Mouse (Mus musculus) large intestine, adult 2 months (tissue): ENCODE data around the gene Ccdc89. TPM values are rescaled to one million over a fixed set of nuclear protein-coding genes. Genes with fewer than 3 reads are reported as not detected.

Source experiments
- DNase-seq: peaks from one replicate; pipeline ENCODE4 v3.0.0-alpha.2; 2012; ENCODE audit warnings: low read depth, low spot score
- WGBS: fragments of 180-500 bp; shearing (Covaris S2); methylation state at CpG from one replicate; pipeline ENCODE4 v1.1.7; 2018; 5-methylcytosine and 5-hydroxymethylcytosine counted together
- polyA plus RNA-seq: library from polyadenylated mRNA; depleted of rRNA; stranded (reverse); fragments of >200 nt; gene quantifications from 2 replicates; pipeline ENCODE4 v1.2.3, GENCODE M21; 2012; rRNA removed

Ccdc89 gene
- polyA plus RNA-seq, 1 experiment: 0.09 TPM

DNA sequence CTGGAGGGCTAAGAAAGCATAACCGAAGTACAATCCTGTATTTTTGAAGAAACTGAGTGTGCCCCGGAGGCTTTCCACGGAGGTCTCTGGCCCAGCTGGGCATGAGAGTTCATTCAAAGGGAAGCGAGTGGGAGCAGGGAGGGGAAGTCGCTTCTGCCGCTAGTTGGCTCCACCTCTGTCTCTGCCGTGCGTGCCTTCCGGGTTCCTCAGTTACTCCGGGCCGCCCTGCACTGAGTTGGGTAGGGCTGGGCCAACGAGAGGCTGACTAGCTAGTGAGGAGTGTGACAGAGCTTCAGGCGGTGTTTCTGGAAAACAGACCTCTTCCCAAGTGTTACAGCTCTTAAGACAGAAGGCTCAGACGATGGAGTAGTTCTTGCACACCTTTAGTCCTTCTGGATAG, 34.6 kb downstream of the Ccdc89 start:
- 15% methylated on average over 14 of the region's 14 CpGs for WGBS
- no peak for DNase-seq

DNA sequence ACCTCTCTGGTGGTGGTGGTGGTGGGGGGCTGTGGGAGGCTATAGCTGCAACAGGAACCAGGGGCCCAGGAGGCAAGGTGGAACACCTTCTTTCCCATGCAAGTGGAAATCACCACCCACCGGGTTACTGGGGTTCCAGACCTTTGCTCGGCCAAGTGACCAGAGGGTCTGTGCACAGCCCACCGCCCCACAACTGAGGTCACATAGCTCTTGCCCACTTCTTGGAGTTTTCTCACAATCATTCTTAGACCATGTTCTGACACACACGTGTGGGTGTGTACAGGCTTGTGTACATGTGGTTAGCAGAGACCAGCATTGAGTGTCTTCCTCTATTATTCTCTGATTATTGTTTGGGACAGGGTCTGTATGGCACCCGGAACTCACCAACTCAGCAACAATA, 35.1 kb downstream of the Ccdc89 start:
- DNase-seq: no peak
- 95% methylated on average over 5 of the region's 5 CpGs for WGBS

DNA sequence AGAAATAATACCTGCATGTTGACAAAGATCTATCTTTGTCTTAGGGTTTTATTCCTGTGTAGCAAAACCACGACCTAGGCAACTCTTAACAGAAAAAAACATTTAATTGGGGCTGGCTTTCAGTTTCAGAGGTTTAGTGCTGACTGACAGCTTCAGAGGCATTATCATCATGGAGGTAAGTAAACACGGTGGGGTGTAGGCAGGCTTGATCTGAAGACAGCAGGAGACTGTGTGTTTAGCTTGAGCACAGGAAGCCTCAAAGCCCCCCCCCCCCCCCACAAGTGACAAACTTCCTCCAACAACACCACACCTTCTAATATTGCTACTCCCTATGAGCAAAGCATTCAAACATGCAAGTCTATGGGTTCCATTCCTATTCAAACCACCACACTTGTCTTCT, 47.1 kb downstream of the Ccdc89 start:
- WGBS: 29% methylated on average over 2 of the region's 2 CpGs
- no peak for DNase-seq

DNA sequence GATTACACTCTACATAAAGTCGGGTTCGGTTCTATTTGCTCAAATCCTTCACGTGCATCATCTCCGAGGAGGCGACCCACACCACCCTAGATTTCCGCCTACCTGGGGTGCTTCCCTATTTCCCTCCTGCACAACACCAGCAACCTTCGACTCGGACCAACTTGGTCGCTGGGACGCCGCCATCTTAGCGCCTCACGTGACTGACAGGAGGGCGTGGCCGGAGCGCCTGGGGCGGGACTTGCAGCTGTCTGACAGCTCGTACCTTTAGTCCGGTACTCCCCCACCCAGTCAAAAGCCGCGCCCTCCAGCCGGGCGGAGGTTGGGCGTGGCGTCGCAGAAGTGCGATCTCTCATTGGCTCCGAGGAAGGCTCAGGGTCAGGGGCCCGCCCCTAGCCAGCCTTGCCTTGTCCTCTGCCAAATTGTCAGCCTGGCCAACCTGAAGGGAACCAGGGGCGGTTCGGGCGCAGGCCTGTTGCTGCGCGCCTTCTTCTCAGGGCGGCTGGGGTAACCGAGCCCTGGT, 49.5 kb downstream of the Ccdc89 start, which contains the start of gene Tmem126b:
Tmem126b (minus strand) TSS at position 209 of the 520 bp plus-strand sequence.
- DNase-seq: peak; percentile 94
- WGBS: under 1% methylated on average over 36 of the region's 36 CpGs

DNA sequence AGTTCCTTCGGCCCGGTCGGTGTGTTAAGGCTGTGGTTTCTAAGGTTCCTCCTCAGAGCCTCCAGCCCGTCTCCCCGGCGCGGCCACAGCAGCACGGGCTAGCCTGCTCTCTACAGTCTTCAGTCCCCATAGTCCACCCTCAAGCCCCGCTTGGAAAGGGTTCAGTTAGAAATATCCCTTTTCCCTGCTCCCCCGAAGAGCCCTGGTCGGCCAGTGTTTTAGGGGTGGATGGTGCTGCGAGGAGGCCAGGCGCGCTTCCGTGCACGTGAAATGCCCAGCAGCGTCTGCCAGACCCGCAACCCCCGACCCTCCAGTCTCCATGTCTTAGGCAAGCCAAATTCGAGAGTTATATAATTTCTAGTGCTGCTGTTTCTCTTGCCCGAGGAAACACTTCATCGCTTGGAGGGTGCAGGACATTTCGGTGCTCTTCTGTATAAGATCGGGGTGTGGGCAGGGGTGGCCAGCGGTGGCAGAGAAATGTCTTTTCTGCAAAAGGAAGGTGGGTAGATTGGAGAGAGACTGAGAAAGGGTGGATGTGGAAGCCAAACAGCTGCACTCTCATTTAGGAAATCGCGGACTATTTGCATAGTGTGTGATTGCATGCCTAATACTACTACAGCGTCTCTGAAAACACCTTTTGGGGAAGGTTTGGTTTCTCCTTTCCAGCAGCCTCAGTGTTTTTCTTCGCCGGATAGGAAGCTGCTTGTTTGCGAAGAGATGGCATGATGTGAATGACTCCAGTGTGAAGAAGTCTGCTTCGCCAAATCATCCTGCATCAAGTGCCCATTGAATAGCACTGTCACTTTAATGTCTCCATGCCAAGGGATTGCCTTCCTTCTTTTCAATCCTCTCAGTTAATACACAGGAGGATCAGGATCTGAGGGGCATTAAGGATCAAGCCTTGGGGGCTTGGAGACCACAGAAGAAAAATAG, 50.2 kb downstream of the Ccdc89 start, which contains the start of gene Dlg2:
Dlg2 (plus strand) TSS at position 360 of the 933 bp plus-strand sequence.
- WGBS: 1% methylated on average over 32 of the region's 32 CpGs
- DNase-seq: no peak

Other genes starting within 250 kb of the Ccdc89 start
- gene Ccdc83, start 160.8 kb upstream of the Ccdc89 start, polyA plus RNA-seq: not detected in 2 replicates
- 8.2 and 15.1 TPM in 2 replicates for gene Sytl2, start 124.3 kb upstream of the Ccdc89 start, polyA plus RNA-seq
- gene Crebzf, start 16.2 kb downstream of the Ccdc89 start, polyA plus RNA-seq: 17.2 and 28.5 TPM in 2 replicates
- gene Tmem126a, start 30.7 kb downstream of the Ccdc89 start, polyA plus RNA-seq: 30.2 and 33.7 TPM in 2 replicates
- 8.4 and 8.6 TPM in 2 replicates for gene Tmem126b, start 49.4 kb downstream of the Ccdc89 start, polyA plus RNA-seq
- gene Dlg2, start 50.1 kb downstream of the Ccdc89 start, polyA plus RNA-seq: 0.21 and 0.71 TPM in 2 replicates